Mouse (Mus musculus) embryonic facial prominence, embryonic 11.5 days (tissue): ENCODE results near the gene Tmem81. TPM values are rescaled to one million over a fixed set of nuclear protein-coding genes. Genes with fewer than 3 reads are reported as not detected.

ENCODE experiments used
- ATAC-seq: fragments of 200-750 bp; cut with Nextera tagmentation; replicated peaks from 2 replicates; pipeline ENCODE4 v1.8.0; 2017; ENCODE audit warnings: low read depth; ENCODE audit not compliant: insufficient number of reproducible peaks, low FRiP score, low TSS enrichment
- DNase-seq: peaks from one replicate; pipeline ENCODE4 v3.0.0-alpha.2; 2015; ENCODE audit warnings: low spot score
- H3K27ac ChIP-seq: fragments of 300-500 bp; sonication (generic); replicated peaks from 2 replicates; pipeline ENCODE4 v1.5.1; 2014; ENCODE audit warnings: mild to moderate bottlenecking, low read depth, low read length, control low read depth
- H3K27me3 ChIP-seq: fragments of 300-500 bp; sonication (generic); 2 replicates; pipeline ENCODE4 v1.6.1; 2014; ENCODE audit warnings: mild to moderate bottlenecking, low read length, moderate library complexity, mixed read lengths; ENCODE audit not compliant: control insufficient read depth, insufficient read depth
- H3K36me3 ChIP-seq: fragments of 300-500 bp; sonication (generic); replicated peaks from 2 replicates; pipeline ENCODE4 v1.6.1; 2014; ENCODE audit warnings: low read depth, mild to moderate bottlenecking, low read length, moderate library complexity, mixed read lengths; ENCODE audit not compliant: control insufficient read depth, insufficient read depth
- H3K4me1 ChIP-seq: fragments of 300-500 bp; sonication (generic); 2 replicates; pipeline ENCODE4 v1.6.1; 2014; ENCODE audit warnings: low read length, mixed read lengths; ENCODE audit not compliant: control insufficient read depth, insufficient read depth
- H3K4me2 ChIP-seq: fragments of 300-500 bp; sonication (generic); 2 replicates; pipeline ENCODE4 v1.6.1; 2014; ENCODE audit warnings: low read depth, mild to moderate bottlenecking, control low read depth, low read length, moderate library complexity
- H3K4me3 ChIP-seq: fragments of 300-500 bp; sonication (generic); 2 replicates; pipeline ENCODE4 v1.5.1; 2014; ENCODE audit warnings: low read depth, low read length, control low read depth
- H3K9ac ChIP-seq: fragments of 300-500 bp; sonication (generic); replicated peaks from 2 replicates; pipeline ENCODE4 v1.6.1; 2014; ENCODE audit warnings: mild to moderate bottlenecking, control low read depth, low read length
- H3K9me3 ChIP-seq: fragments of 300-500 bp; sonication (generic); replicated peaks from 2 replicates; pipeline ENCODE4 v1.6.1; 2016; ENCODE audit warnings: mild to moderate bottlenecking, low read length, inconsistent platforms, mixed read lengths; ENCODE audit not compliant: control insufficient read depth
- WGBS: fragments of 180-500 bp; shearing (Covaris S2); extraction: QIAGEN DNeasy Blood & Tissue Kit; methylation state at CpG from one replicate; pipeline ENCODE4 v1.1.7; 2014; 5-methylcytosine and 5-hydroxymethylcytosine counted together
- polyA plus RNA-seq: library from polyadenylated mRNA; unstranded; fragments of >200 nt; fragmentation: Nextera tagmentation; extraction: Ambion mirVana; gene quantifications from 2 replicates; pipeline ENCODE4 v1.2.1, GENCODE M21; 2014

Tmem81 gene
- polyA plus RNA-seq, 1 experiment from 2014 or later: 0.88 TPM

DNA sequence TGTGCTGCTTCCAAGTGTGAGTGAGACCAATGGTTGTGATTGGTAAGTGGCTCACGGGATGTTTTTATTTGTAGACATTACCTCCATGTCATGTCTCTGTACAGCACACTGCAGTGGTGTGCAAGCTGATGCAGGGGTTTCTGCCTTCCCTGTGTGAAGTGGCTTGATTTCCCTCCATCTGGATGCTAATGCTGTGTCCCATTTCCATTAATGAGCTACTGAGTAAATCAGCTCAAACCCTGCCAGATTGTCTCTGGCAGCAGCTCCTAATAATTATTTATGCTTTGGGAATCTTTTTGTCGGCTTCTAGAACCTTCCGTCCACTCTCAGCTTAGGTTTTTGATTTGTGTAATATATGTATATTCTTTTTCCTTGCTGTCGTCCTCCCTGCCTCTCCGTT is 875 bp upstream of the Tmem81 start:
- Histone ChIP-seq H3K36me3 (no peaks in the 10 kb centered on the region; the same call in 1 of the 2 replicates), H3K27ac (no peak overlapping the region), H3K4me2 (no peak overlapping the region), H3K4me3 (no peak overlapping the region), H3K9me3 (no peaks in the 10 kb centered on the region), H3K27me3 (no peaks in the 10 kb centered on the region), H3K4me1 (no peaks in the 10 kb centered on the region), H3K9ac (no peak overlapping the region)
- DNase-seq: no peak
- WGBS: 90% methylated on average over 5 of the region's 5 CpGs
- ATAC-seq: no peak

DNA sequence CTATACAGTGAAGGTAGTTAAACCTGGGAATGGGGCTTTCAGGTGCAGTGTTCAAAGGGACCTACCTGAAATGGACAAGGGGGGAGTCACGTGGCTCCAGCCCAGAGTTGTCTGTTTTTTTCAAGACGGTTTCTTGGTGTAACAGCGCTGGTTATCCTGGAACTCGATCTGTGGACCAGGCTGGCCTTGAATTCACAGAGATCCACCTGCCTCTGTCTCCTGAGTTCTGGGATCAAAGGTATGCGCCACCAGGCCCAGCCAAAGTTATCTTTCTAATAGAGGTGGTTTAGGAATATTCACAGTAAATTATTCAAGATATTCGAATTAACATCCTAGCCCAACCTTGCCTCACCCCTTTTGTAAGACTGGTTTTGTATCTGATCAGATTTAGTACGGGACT is 626 bp downstream of the Tmem81 start:
- DNase-seq: no peak
- H3K36me3 ChIP-seq: no peaks in the 10 kb centered on the region; the same call in 1 of the 2 replicates

DNA sequence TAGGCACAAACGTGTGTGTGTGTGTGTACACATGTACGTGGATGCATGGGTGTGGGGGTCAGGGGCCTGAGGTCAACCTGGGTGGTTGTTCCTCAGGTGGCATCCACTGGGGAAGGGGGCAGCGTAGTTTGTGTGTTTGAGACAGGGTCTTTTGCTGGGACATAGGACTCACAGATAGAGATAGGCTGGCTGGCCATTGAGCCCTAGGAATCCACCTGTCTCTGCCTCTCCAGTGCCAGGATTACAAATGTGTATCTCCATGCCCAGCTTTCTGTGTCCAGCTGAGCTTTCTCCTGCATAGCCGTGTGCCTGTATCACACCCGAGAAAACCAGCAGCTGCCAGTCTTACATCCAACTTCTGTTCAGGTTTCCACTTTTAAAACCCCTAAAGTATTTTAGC is 3.7 kb downstream of the Tmem81 start:
- Histone ChIP-seq H3K9me3 (no peaks in the 10 kb centered on the region), H3K36me3 (no peaks in the 10 kb centered on the region; the same call in 1 of the 2 replicates), H3K4me3 (no peak overlapping the region), H3K4me2 (no peak overlapping the region), H3K9ac (no peak overlapping the region), H3K27me3 (no peaks in the 10 kb centered on the region), H3K4me1 (no peaks in the 10 kb centered on the region), H3K27ac (no peak overlapping the region)
- 86% methylated on average over 5 of the region's 5 CpGs for WGBS
- DNase-seq: no peak
- no peak for ATAC-seq

More for the DNA sequence above, 626 bp downstream of the Tmem81 start:
- H3K27ac ChIP-seq: no peak overlapping the region
- H3K9me3 ChIP-seq: no peaks in the 10 kb centered on the region
- H3K4me1 ChIP-seq: no peaks in the 10 kb centered on the region
- H3K4me2 ChIP-seq: no peak overlapping the region
- 93% methylated on average over 7 of the region's 7 CpGs for WGBS
- no peaks in the 10 kb centered on the region for H3K27me3 ChIP-seq
- no peak for ATAC-seq
- no peak overlapping the region for H3K4me3 ChIP-seq
- no peak overlapping the region for H3K9ac ChIP-seq

DNA sequence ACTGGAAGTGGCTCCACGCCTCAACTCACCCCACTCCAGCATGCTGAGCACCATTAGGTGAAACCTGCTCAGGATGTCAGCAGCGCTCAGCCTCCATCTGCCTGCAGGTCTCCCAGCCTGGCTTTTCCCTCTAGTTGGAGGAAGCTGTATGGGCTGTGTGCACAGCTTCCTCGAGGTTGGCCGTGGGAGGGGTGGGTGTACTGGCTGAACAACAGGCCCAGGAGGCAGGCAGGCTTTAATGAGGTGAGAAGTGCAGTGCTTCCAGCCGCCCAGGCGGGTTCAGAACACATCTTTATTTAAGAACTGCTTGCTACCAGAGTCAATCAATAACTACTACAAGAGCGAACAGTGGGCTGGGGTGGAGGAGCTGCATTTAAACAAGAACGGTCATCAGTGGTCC is 5.5 kb downstream of the Tmem81 start:
- 62% methylated on average over 8 of the region's 8 CpGs for WGBS
- no peak overlapping the region for H3K4me2 ChIP-seq
- no peaks in the 10 kb centered on the region; the same call in 1 of the 2 replicates for H3K36me3 ChIP-seq
- no peak overlapping the region for H3K4me3 ChIP-seq
- H3K4me1 ChIP-seq: no peaks in the 10 kb centered on the region
- no peak overlapping the region for H3K9ac ChIP-seq
- H3K27me3 ChIP-seq: no peaks in the 10 kb centered on the region
- ATAC-seq (no peak), DNase-seq (no peak)
- H3K9me3 ChIP-seq: no peaks in the 10 kb centered on the region
- H3K27ac ChIP-seq: no peak overlapping the region

DNA sequence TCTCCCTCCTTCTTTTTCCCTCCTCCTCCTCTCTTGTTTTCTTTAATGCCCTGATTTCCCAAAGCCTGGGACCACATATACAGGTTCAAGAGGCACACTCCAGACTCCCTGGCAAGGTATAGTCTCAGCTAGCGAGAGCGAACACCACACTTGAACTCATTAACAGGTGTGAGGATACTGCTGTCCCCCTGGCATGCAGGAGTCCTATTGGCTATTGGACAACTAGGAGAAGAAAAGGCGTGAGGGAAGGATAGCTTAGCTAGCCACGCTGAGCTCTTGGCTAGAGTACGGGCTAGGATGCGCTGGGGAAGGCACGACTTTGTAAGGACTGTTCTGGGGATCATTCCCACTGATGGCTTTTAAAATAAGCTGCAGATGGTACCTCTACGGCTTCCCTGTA is 6.1 kb downstream of the Tmem81 start:
- no peaks in the 10 kb centered on the region; the same call in 1 of the 2 replicates for H3K36me3 ChIP-seq
- H3K9ac ChIP-seq: no peak overlapping the region
- no peaks in the 10 kb centered on the region for H3K4me1 ChIP-seq
- H3K27me3 ChIP-seq: no peaks in the 10 kb centered on the region
- H3K27ac ChIP-seq: no peak overlapping the region
- no peaks in the 10 kb centered on the region for H3K9me3 ChIP-seq
- H3K4me3 ChIP-seq: no peak overlapping the region
- 77% methylated on average over 8 of the region's 8 CpGs for WGBS
- H3K4me2 ChIP-seq: no peak overlapping the region
- DNase-seq (no peak), ATAC-seq (no peak)

DNA sequence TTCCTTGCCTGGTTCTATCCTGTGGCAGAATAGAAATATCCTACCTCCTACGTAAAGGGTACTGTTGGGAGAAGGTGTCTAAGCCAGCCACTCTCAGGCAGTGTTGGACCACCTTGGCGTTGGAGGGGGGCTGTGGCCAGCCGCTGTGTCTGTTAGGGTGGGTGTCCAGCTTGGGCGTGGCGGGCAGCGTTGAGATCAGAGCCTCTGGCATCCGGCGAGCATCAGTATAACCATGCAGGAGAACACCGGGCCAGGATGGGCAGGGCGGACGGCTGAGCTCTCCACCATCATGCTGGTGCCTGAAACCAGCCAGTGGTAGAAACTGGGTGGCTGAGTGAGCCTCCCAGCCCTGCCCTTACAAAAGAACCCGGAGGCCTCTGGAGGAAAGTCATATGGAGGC is 9.3 kb downstream of the Tmem81 start:
- DNase-seq (no peak), ATAC-seq (no peak)
- Histone ChIP-seq H3K4me1 (no peaks in the 10 kb centered on the region), H3K27me3 (no peaks in the 10 kb centered on the region), H3K27ac (no peak overlapping the region), H3K36me3 (no peaks in the 10 kb centered on the region), H3K9ac (no peak overlapping the region), H3K4me3 (no peak overlapping the region), H3K4me2 (no peak overlapping the region), H3K9me3 (no peaks in the 10 kb centered on the region)
- WGBS: 91% methylated on average over 12 of the region's 12 CpGs

DNA sequence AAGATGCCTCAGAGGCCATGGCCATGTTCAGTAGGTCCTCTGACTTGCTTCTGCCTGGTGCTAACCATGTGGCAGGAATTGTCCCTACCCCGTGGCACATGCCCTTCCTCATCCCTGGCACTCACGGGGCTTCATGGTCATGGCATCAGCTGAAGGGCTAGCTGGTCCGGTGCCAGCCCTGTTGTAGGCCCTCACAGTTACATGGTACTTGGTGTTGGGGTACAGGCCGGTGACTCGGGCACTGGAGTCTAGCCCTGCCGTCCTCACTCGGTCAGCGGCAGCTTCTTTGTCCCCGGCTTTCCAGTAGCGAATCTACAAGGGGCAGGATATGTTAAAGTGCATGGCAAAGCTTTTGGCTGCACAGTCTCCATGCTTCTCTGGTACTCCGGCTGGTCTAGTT is 10.7 kb downstream of the Tmem81 start:
- H3K9me3 ChIP-seq: no peaks in the 10 kb centered on the region
- no peak for DNase-seq
- no peaks in the 10 kb centered on the region for H3K4me1 ChIP-seq
- H3K4me3 ChIP-seq: no peak overlapping the region
- no peak overlapping the region for H3K9ac ChIP-seq
- WGBS: 96% methylated on average over 11 of the region's 11 CpGs
- no peak overlapping the region for H3K4me2 ChIP-seq
- no peaks in the 10 kb centered on the region for H3K27me3 ChIP-seq
- H3K36me3 ChIP-seq: no peaks in the 10 kb centered on the region
- no peak for ATAC-seq
- H3K27ac ChIP-seq: no peak overlapping the region

DNA sequence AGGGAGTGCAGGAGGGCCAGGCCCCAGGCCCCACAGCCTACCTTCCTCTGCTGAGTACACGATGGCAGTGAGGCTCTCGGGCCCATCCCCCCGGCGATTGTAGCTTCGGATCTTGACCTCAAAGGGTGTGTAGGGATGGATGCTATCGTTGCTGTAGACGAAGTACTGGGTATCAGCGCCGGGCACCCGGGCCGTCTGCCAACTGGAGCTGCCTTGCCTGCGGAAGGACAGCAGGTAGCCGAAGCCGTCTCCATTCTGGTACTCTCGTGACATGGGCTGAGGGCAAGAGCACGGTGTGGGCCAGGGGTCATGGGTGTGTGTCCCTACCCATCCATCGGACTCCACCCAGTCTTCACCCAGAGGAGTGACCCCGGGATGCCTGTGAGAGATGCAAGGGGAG is 12.6 kb downstream of the Tmem81 start:
- Histone ChIP-seq H3K9me3 (no peaks in the 10 kb centered on the region), H3K4me3 (no peak overlapping the region), H3K9ac (no peak overlapping the region), H3K27me3 (no peaks in the 10 kb centered on the region), H3K4me1 (no peaks in the 10 kb centered on the region), H3K36me3 (no peaks in the 10 kb centered on the region), H3K27ac (no peak overlapping the region), H3K4me2 (no peak overlapping the region)
- no peak for DNase-seq
- WGBS: 87% methylated on average over 18 of the region's 18 CpGs
- ATAC-seq: no peak
